Mouse (Mus musculus): Measurements from ENCODE around the gene Fam193a. TPM values are rescaled to one million over a fixed set of nuclear protein-coding genes. Genes with fewer than 3 reads are reported as not detected.

Fam193a gene
- polyA plus RNA-seq, 1 experiment from 2014 or later: 7.8 TPM

GRCm38 (mm10) chr5:34340246-34340645, 29.5 kb upstream of the Fam193a start:
- Histone ChIP-seq H3K4me2 (no peak overlapping the region), H3K36me3 (peaks cover 32% of the 10 kb centered on the region), H3K4me3 (no peak overlapping the region), H3K9me3 (replicated peaks) (no peaks in the 10 kb centered on the region), H3K27me3 (replicated peaks) (no peaks in the 10 kb centered on the region), H3K4me1 (replicated peaks) (peaks cover 21% of the 10 kb centered on the region), H3K9ac (no peak overlapping the region), H3K27ac (ENCODE audit: poor library complexity, severe bottlenecking) (no peak overlapping the region)
- no peak for ATAC-seq (ENCODE audit: insufficient number of reproducible peaks, low FRiP score)
- 94% methylated on average over 6 of the region's 6 CpGs for WGBS

- H3K4me2 ChIP-seq: no peak overlapping the region
- peaks cover 95% of the 10 kb centered on the region for H3K36me3 ChIP-seq
- H3K27ac ChIP-seq (ENCODE audit: poor library complexity, severe bottlenecking): no peak overlapping the region
- no peak for ATAC-seq (ENCODE audit: insufficient number of reproducible peaks, low FRiP score)
- H3K4me1 ChIP-seq (replicated peaks): no peaks in the 10 kb centered on the region
- no peaks in the 10 kb centered on the region for H3K9me3 ChIP-seq (replicated peaks)
- H3K9ac ChIP-seq: no peak overlapping the region
- WGBS: 95% methylated on average over 3 of the region's 3 CpGs
- no peaks in the 10 kb centered on the region for H3K27me3 ChIP-seq (replicated peaks)
- no peak overlapping the region for H3K4me3 ChIP-seq
Observed at GRCm38 (mm10) chr5:34352084-34352631, 17.6 kb upstream of the Fam193a start.

- Histone ChIP-seq H3K4me1 (replicated peaks) (0 out of 2 replicates have a peak, but pooled peaks cover 6% of the 10 kb centered on the region), H3K36me3 (peaks cover 60% of the 10 kb centered on the region), H3K27ac (ENCODE audit: poor library complexity, severe bottlenecking) (no peak overlapping the region), H3K4me3 (no peak overlapping the region), H3K9ac (no peak overlapping the region), H3K4me2 (no peak overlapping the region), H3K9me3 (replicated peaks) (no peaks in the 10 kb centered on the region), H3K27me3 (replicated peaks) (no peaks in the 10 kb centered on the region)
- ATAC-seq (ENCODE audit: insufficient number of reproducible peaks, low FRiP score): no peak
- WGBS: 96% methylated on average over 3 of the region's 3 CpGs
Observed at GRCm38 (mm10) chr5:34360261-34360660, 9.5 kb upstream of the Fam193a start.

- H3K4me3 ChIP-seq: no peak overlapping the region
- 0 out of 2 replicates have a peak, but pooled peaks cover 6% of the 10 kb centered on the region for H3K4me1 ChIP-seq (replicated peaks)
- no peaks in the 10 kb centered on the region for H3K9me3 ChIP-seq (replicated peaks)
- no peak overlapping the region for H3K27ac ChIP-seq (ENCODE audit: poor library complexity, severe bottlenecking)
- peaks cover 37% of the 10 kb centered on the region for H3K36me3 ChIP-seq
- H3K9ac ChIP-seq: no peak overlapping the region
- no peak for ATAC-seq (ENCODE audit: insufficient number of reproducible peaks, low FRiP score)
- H3K4me2 ChIP-seq: no peak overlapping the region
- H3K27me3 ChIP-seq (replicated peaks): no peaks in the 10 kb centered on the region
Observed at GRCm38 (mm10) chr5:34363115-34363514, 6.6 kb upstream of the Fam193a start.

- no peak for ATAC-seq (ENCODE audit: insufficient number of reproducible peaks, low FRiP score)
- WGBS: 61% methylated on average over 7 of the region's 7 CpGs
- Histone ChIP-seq H3K4me3 (peak overlapping the region; percentile 97), H3K4me2 (peak overlapping the region; percentile 69), H3K4me1 (replicated peaks) (peaks cover 25% of the 10 kb centered on the region), H3K27ac (ENCODE audit: poor library complexity, severe bottlenecking) (peak overlapping the region; percentile 84), H3K36me3 (peaks cover 9% of the 10 kb centered on the region; the same call in 1 of the 2 replicates), H3K9ac (peak overlapping the region; percentile 82), H3K9me3 (replicated peaks) (no peaks in the 10 kb centered on the region), H3K27me3 (replicated peaks) (no peaks in the 10 kb centered on the region)
Observed at GRCm38 (mm10) chr5:34368551-34369290, 1.0 kb upstream of the Fam193a start.

GRCm38 (mm10) chr5:34370022-34370823, 490 bp downstream of the Fam193a start:
- H3K27ac ChIP-seq (ENCODE audit: poor library complexity, severe bottlenecking): peak overlapping the region; percentile 78
- H3K4me3 ChIP-seq: peak overlapping the region; percentile 97
- 8% methylated on average over 77 of the region's 114 CpGs for WGBS
- peak overlapping the region; percentile 89 for H3K4me2 ChIP-seq
- H3K27me3 ChIP-seq (replicated peaks): no peaks in the 10 kb centered on the region
- peaks cover 3% of the 10 kb centered on the region; the same call in 1 of the 2 replicates for H3K36me3 ChIP-seq
- peaks cover 27% of the 10 kb centered on the region for H3K4me1 ChIP-seq (replicated peaks)
- no peaks in the 10 kb centered on the region for H3K9me3 ChIP-seq (replicated peaks)
- H3K9ac ChIP-seq: peak overlapping the region; percentile 98
- peak; percentile 20 for ATAC-seq (ENCODE audit: insufficient number of reproducible peaks, low FRiP score)

- H3K27ac ChIP-seq (ENCODE audit: poor library complexity, severe bottlenecking): peak overlapping the region; percentile 78
- WGBS: 28% methylated on average over 8 of the region's 8 CpGs
- H3K4me1 ChIP-seq (replicated peaks): peaks cover 27% of the 10 kb centered on the region
- no peak for ATAC-seq (ENCODE audit: insufficient number of reproducible peaks, low FRiP score)
- peak overlapping the region; percentile 98 for H3K9ac ChIP-seq
- H3K27me3 ChIP-seq (replicated peaks): no peaks in the 10 kb centered on the region
- no peaks in the 10 kb centered on the region for H3K36me3 ChIP-seq
- H3K4me2 ChIP-seq: peak overlapping the region; percentile 89
- peak overlapping the region; percentile 97 for H3K4me3 ChIP-seq
- no peaks in the 10 kb centered on the region for H3K9me3 ChIP-seq (replicated peaks)
Observed at GRCm38 (mm10) chr5:34370840-34371239, 1.1 kb downstream of the Fam193a start.

- H3K36me3 ChIP-seq: no peaks in the 10 kb centered on the region
- H3K4me3 ChIP-seq: no peak overlapping the region
- H3K9ac ChIP-seq: no peak overlapping the region
- no peaks in the 10 kb centered on the region for H3K27me3 ChIP-seq (replicated peaks)
- no peaks in the 10 kb centered on the region for H3K9me3 ChIP-seq (replicated peaks)
- no peak for ATAC-seq (ENCODE audit: insufficient number of reproducible peaks, low FRiP score)
- H3K27ac ChIP-seq (ENCODE audit: poor library complexity, severe bottlenecking): no peak overlapping the region
- no peak overlapping the region for H3K4me2 ChIP-seq
- peaks cover 29% of the 10 kb centered on the region for H3K4me1 ChIP-seq (replicated peaks)
Observed at GRCm38 (mm10) chr5:34372141-34372540, 2.4 kb downstream of the Fam193a start.

- no peaks in the 10 kb centered on the region for H3K27me3 ChIP-seq (replicated peaks)
- H3K9me3 ChIP-seq (replicated peaks): no peaks in the 10 kb centered on the region
- no peak for ATAC-seq (ENCODE audit: insufficient number of reproducible peaks, low FRiP score)
- peaks cover 29% of the 10 kb centered on the region for H3K4me1 ChIP-seq (replicated peaks)
- H3K27ac ChIP-seq (ENCODE audit: poor library complexity, severe bottlenecking): no peak overlapping the region
- no peak overlapping the region for H3K9ac ChIP-seq
- no peak overlapping the region for H3K4me3 ChIP-seq
- no peaks in the 10 kb centered on the region for H3K36me3 ChIP-seq
- no peak overlapping the region for H3K4me2 ChIP-seq
Observed at GRCm38 (mm10) chr5:34372541-34372940, 2.8 kb downstream of the Fam193a start.

- no peaks in the 10 kb centered on the region for H3K9me3 ChIP-seq (replicated peaks)
- no peak for ATAC-seq (ENCODE audit: insufficient number of reproducible peaks, low FRiP score)
- H3K27me3 ChIP-seq (replicated peaks): no peaks in the 10 kb centered on the region
- no peak overlapping the region for H3K4me2 ChIP-seq
- H3K4me3 ChIP-seq: no peak overlapping the region
- H3K36me3 ChIP-seq: no peaks in the 10 kb centered on the region
- H3K27ac ChIP-seq (ENCODE audit: poor library complexity, severe bottlenecking): no peak overlapping the region
- no peak overlapping the region for H3K9ac ChIP-seq
- H3K4me1 ChIP-seq (replicated peaks): peaks cover 16% of the 10 kb centered on the region
Observed at GRCm38 (mm10) chr5:34378787-34379186, 9.1 kb downstream of the Fam193a start.

GRCm38 (mm10) chr5:34381700-34382099, 12.0 kb downstream of the Fam193a start:
- Histone ChIP-seq H3K4me3 (no peak overlapping the region), H3K27ac (ENCODE audit: poor library complexity, severe bottlenecking) (no peak overlapping the region), H3K4me1 (replicated peaks) (peaks cover 13% of the 10 kb centered on the region), H3K36me3 (peaks cover 12% of the 10 kb centered on the region), H3K9ac (no peak overlapping the region), H3K4me2 (no peak overlapping the region), H3K27me3 (replicated peaks) (no peaks in the 10 kb centered on the region), H3K9me3 (replicated peaks) (peaks cover 6% of the 10 kb centered on the region; the same call in 1 of the 2 replicates)
- WGBS: 97% methylated on average over 2 of the region's 2 CpGs
- ATAC-seq (ENCODE audit: insufficient number of reproducible peaks, low FRiP score): no peak
